Mouse (Mus musculus) thymus, postnatal 25 days (tissue): ENCODE results near the gene Emx2.

ENCODE experiments used
- DNase-seq: peaks from one replicate; pipeline ENCODE4 v3.0.0; 2022

Emx2 gene

GRCm38 (mm10) chr19:59457951-59458742, at the start of gene Emx2:
Emx2 (plus strand) TSS chr19:59458372.
- no peak for DNase-seq

GRCm38 (mm10) chr19:59414128-59414527, 44.0 kb upstream of the Emx2 start:
- no peak for DNase-seq

GRCm38 (mm10) chr19:59418024-59418423, 40.1 kb upstream of the Emx2 start:
- peak; percentile 89 for DNase-seq

GRCm38 (mm10) chr19:59418671-59419070, 39.5 kb upstream of the Emx2 start:
- no peak for DNase-seq

GRCm38 (mm10) chr19:59422393-59422792, 35.8 kb upstream of the Emx2 start:
- no peak for DNase-seq

GRCm38 (mm10) chr19:59423685-59424084, 34.5 kb upstream of the Emx2 start:
- DNase-seq: no peak

GRCm38 (mm10) chr19:59424975-59425374, 33.2 kb upstream of the Emx2 start:
- no peak for DNase-seq

GRCm38 (mm10) chr19:59432286-59432685, 25.9 kb upstream of the Emx2 start:
- no peak for DNase-seq

- no peak for DNase-seq
Observed at GRCm38 (mm10) chr19:59450561-59451135, 7.5 kb upstream of the Emx2 start.

GRCm38 (mm10) chr19:59451441-59451951, 6.7 kb upstream of the Emx2 start:
- DNase-seq: no peak

GRCm38 (mm10) chr19:59452321-59452720, 5.9 kb upstream of the Emx2 start:
- DNase-seq: no peak

GRCm38 (mm10) chr19:59453591-59453990, 4.6 kb upstream of the Emx2 start:
- DNase-seq: no peak

GRCm38 (mm10) chr19:59454196-59454595, 4.0 kb upstream of the Emx2 start:
- peak; percentile 82 for DNase-seq

GRCm38 (mm10) chr19:59455671-59456070, 2.5 kb upstream of the Emx2 start:
- DNase-seq: no peak

- no peak for DNase-seq
Observed at GRCm38 (mm10) chr19:59457011-59457945, 894 bp upstream of the Emx2 start.

GRCm38 (mm10) chr19:59458743-59459135, 567 bp downstream of the Emx2 start:
- DNase-seq: no peak

- DNase-seq: peak; percentile 41
Observed at GRCm38 (mm10) chr19:59459158-59459781, 1.1 kb downstream of the Emx2 start.

GRCm38 (mm10) chr19:59459811-59460241, 1.7 kb downstream of the Emx2 start:
- no peak for DNase-seq

- no peak for DNase-seq
Observed at GRCm38 (mm10) chr19:59460328-59461115, 2.4 kb downstream of the Emx2 start.

- no peak for DNase-seq
Observed at GRCm38 (mm10) chr19:59461481-59462421, 3.6 kb downstream of the Emx2 start.
